Mouse (Mus musculus): ENCODE data around the gene Pdzd2.

Pdzd2 gene

DNA sequence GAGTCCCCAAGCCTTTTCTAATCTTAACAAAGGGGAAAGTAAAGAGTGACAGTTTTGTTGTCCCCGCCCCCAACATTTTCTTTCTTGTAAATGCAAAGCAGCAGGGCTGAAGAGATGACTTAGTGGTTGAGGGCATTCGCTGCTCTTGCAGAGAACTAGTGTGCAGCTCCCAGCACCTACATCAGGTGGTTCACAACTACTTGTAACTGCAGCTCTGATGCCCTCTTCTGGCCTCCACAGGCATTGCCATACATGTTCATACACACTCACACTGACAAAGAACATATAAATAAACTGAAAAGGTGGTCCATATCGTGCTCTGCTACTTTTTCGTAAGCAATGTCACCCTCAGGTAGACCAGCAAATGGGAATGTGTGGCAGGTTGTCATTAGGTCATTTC, 116.2 kb downstream of the Pdzd2 start:
- DNase-seq (ENCODE audit: low spot score in 2 of 2) = no peak

DNA sequence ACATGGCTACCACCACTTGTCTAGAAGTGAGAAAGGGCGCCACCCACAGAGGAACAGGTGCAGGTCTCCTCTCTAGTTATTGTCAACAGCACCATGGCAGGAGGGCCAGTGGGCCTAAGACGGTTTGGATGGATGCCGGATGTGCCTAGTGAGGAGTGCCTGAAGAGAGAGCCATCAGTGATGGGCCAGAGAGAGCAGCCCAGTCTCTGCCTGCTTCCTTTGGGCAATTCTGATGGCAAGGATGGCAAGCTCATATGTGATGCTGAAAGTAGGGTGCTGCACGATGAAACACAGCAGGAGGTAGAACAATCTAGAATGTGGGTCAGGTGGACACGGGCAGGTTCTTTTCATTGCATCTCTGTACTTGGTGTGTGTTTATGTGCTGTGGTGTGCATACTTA, 117.0 kb downstream of the Pdzd2 start:
- DNase-seq (ENCODE audit: low spot score in 2 of 2) = no peak

DNA sequence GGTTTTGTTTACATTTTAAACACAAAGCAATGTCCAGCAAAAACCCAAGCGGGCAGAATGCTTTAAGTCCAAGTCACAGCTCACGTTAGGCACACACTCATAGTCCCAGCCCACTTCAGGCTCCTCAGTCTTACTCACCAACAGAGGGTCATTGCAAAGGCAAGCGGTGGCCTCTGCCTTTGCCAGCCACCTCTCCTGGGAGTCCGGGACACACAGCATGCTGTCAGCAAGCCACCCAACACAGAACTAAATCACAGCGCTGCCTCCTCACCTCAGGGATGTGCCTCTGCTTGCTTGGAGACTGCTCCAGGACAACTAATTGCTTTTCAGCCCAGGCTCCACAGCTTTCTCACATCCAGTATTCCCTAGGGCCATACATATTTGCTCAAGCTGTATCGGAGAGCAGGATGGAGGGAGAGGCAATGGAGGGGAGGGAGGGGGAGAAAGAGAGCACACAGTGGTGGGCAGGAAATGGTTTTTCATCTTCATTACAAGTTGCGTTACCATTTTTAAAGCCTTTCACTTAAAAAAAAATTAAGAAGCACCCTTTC, 117.6 kb downstream of the Pdzd2 start:
- DNase-seq (ENCODE audit: low spot score in 2 of 2) = no peak

DNA sequence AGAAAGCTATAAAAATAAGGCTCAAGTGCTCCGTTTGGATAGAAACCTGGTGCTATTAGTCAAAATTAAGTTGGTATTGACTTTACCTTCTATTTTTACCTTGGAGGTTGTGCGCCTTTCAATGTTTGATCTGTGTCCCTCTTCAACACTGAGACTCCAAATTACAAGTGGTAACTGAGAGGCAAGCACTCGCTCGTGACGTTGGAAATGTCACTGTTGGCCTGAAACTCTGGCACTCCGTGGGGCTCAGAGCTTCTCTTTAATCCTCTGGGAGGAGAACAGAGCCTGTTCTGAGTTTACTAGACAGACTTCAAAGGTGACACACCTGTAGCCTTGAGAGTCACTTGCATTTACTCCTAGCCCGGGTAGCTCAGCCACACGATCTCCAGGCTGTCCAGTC, 120.5 kb downstream of the Pdzd2 start:
- DNase-seq (ENCODE audit: low spot score in 2 of 2) = no peak

DNA sequence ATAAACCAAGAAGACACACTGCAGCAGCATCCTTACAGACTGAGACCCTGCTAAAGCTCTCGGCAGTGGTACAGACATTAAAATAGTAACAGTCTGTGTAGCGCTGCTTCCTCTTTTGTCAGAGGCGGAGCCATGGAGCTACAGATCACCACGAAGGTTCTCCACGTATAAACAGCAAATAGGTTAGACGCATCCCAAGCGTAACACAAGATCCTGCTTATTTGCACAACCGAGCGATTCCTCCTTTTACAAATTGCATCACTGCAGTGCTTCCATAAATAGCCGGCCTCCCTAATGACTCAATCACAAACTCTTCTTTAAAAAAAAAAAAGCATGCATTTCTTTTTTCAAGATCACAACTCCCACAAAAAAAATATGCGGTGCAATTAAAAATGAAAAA, 122.1 kb downstream of the Pdzd2 start:
- peak; percentile 43 to 44 for DNase-seq (ENCODE audit: low spot score in 2 of 2)

DNA sequence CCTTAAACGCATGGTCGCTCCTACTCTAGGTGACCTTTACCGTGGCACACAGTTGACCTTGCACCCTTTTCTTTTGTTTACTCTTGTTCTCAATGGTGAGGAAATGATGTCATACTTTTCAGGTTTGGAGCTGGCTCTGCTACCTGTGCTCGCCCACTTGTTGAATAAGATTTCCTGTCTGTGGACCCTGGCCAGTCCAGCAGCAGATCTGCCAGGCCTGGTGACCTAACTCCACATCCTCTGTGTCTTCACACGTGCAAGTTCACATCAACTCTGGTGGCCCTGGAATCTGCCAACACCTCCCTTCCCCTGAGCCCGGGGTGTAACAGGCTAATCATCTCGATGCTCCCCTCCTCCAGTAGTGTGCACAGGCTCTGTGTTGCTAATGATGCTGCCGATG, 122.5 kb downstream of the Pdzd2 start:
- DNase-seq (ENCODE audit: low spot score in 2 of 2) = no peak

DNA sequence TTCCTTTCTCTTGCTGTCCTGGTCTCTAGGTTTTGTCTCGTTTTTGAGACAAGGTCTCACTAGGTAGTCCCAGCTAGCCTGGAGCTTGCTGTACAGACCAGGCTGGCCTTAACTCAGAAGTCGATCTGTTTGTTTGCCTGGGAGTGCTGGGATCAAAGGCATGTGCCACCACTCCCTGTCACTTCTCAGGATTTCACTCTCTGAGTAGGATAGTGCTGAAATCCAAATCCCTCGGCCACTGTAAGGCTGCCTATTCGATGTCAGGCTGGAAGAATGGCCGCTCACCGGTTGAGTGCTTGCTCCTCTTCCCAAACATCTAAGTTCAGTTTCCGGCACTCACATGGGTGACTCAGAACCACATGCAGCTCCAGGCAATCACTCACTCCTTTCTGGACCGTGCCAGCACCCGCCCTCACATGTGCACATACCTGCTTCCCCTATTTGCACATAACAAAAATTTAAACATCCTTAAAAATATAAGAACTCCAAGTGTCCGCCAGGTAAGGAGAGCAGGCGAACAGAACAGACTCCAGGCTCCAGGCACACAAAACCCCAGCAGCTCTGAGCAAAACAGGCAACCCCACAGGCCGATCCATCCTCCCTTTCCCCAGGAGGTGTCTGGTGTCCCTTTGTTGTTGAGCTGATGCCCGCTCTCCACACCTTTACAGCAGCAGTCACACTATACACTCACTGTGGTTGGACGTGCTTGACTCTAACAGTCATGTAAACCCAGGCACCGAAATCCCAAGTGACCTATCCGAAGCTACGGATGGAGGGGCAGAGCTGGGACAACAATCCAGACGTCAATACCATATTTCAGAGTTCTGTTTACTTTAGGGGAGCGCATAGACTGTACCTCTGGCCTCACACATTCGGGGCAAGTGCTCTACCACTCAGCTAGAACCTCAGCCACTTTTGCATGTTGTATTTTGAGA, 124.5 kb downstream of the Pdzd2 start:
- DNase-seq (ENCODE audit: low spot score in 2 of 2) = no peak

DNA sequence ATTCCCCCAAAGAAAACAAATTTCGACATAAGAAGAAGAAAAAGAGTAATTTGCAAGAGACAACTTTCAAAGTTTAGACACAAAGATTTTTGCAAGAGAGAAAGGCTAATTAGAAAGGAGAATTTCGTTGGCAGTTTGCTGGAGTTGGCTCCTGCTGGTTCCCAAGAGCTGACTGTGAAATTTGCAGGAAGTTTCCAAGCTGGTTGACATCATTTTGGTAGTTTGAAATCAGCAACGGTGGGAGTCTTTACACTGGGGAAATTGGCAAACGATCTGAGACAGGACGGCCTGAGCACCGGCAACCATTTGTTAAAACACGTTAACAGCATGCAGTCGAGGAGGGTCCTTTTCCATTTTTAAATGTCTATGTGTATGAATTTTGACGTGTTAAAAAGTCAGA, 125.7 kb downstream of the Pdzd2 start:
- DNase-seq (ENCODE audit: low spot score in 2 of 2) = peak; percentile 18 to 27

DNA sequence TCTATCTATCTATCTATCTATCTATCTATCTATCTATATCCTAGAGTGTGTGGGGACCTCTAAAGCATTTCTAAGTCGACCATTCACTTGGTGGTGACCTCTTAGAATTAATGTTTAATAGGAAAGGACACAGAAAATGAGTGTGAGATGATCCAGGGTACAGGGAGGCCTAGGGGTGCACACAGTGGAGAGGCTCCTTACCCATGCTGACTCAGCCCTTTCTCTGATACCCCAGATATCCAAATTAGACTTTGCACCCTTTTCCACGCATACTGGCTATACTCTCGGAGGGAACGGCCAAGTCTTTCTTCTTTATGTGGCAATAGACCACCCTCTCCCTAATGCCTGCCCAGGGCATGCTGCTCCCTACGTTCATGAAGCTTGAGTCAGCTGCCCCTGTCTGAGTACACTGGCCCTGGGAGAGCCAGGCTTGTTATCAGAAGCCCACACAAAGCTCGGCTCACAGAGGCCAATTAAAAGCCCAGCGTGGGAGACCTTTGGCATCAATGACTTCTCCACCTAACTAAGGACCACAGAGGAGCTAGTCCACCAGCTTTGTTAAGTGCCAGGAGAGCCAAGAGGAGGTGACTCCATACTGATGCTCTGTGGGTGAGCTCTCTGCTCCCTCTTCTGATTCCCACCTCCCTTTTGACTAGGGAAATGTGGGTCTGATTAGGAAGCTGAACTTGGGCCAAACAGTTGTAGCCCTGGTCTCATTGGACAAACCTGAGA, 126.6 kb downstream of the Pdzd2 start:
- no peak for DNase-seq (ENCODE audit: low spot score in 2 of 2)

DNA sequence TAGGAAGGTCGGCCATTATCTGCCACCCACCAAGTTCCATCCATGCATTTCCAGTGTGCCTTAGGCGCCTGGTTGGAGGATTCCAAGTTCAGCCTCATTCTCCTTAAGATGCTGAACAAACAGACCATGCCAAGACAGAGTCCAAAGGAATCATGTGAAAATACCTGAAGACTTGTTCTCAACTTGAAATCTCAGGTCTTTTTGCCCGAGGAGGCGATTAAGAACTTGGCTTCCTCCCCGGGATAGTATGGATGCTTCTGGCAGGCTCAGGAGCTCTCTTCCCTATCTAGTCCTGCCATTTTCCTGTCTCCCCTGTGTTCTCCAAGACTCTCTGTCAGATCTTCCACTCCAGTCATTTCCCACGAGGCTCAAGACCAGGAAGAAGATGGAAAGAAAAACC, 131.6 kb downstream of the Pdzd2 start:
- no peak for DNase-seq (ENCODE audit: low spot score in 2 of 2)

DNA sequence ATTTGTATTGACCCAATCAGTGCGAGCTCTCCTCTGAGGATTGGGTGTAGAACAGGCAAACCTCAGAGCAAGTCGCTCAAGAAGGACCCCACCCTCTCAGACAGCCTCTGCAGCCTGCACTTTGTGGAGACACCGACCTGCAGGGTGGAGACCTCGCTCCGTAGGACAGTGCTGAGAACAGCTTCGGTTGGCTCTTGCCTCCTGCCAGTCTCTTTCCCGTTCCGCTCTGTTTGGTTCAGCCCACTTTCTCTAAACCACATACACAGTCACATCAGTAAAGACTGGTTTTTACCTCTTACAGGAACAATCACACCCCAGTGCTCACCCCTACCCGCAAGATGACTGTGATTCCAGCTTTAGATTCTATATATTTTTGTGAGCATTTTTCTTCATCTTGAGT, 133.4 kb downstream of the Pdzd2 start:
- DNase-seq (ENCODE audit: low spot score in 2 of 2) = no peak

DNA sequence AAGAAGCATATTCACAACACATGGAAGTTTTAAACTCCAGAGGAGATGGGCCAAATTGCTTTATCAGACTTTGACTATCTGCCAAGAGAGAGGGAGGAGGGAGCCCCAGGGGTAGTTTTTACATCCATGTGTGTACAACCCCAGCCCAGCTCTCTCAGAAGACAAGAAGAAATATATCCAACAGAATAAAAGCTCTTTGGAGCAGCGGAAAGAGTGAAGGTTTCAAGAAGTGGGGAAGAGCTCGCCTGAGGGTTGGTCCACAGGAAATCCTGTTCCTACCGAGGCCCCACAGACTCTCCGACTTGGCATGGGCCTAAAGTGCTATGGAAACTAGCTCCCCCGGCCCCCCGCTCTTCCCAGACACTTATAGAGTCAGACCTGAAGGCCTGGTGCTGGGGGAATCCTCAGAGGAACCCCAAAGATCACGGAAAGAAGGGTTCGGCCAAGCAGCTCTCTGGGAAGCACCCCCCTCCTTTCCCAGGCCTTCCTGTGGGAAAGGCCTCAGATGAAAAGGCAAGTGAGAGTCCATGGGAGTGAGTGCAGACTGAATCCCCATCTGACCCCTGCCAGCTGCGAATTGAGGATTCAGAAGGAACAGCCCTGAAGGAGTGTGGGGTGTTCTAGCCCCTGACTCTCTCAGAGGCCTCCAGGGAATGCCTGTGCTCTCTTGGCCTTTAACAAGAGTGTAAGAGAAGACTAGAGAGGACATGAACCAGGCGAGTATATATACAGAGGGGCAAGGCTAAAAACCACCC, 134.3 kb downstream of the Pdzd2 start:
- no peak for DNase-seq (ENCODE audit: low spot score in 2 of 2)

DNA sequence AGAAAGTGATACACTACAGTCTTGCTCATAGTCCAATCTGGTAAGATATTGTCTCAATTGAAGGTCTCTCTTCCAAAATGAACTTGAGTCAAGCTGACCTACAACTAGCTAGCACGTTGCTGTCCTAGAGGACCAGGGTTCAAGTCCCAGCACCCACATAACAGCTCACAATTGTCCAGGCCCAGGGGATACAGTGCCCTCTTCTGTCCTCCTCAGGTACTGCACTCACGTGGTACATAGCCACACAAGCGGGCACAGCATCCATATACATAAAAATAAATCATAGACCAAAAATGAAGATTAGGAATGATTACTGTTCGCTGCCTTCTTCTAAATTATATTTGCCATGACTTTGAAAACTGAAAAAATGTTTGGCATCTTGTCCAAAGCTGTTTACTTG, 136.1 kb downstream of the Pdzd2 start:
- no peak for DNase-seq (ENCODE audit: low spot score in 2 of 2)

DNA sequence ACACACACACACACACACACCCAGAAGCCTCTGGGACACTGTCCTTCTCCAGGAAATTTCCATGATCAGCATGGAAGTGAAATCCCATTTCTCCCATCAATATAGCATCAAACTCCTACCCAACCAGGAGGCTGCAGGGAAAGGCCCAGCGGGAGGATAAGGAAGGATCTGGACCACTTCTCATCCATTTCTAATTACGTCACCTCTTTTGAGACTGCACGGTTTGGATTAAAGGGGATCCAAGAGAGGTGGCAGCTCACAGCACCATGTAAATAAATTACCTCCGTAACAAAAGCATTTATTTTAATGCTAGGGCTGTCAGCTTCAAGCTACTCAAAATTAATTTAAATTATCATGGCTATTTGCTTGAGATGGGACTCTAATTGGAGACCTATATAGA, 146.6 kb downstream of the Pdzd2 start:
- DNase-seq (ENCODE audit: low spot score in 2 of 2) = no peak

DNA sequence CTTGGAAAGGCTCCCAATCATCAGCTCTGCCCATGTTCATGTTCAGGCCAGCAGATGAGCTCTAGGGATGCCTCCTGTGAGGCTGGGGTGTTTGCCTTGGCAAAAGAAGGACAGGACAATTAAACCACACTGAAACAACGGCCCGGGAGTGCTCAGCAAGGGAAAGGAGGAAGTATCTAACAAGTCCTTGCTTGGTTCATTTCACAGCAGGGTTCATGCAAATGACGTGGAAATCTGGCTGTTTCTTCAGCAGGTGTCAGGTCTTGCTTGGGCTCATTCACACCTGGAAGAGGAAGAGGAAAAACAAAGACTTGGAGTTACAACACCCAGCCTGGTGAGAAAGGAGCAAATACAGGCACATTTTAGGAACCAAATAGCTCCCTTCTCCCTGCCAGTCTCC, 147.1 kb downstream of the Pdzd2 start:
- no peak for DNase-seq (ENCODE audit: low spot score in 2 of 2)

DNA sequence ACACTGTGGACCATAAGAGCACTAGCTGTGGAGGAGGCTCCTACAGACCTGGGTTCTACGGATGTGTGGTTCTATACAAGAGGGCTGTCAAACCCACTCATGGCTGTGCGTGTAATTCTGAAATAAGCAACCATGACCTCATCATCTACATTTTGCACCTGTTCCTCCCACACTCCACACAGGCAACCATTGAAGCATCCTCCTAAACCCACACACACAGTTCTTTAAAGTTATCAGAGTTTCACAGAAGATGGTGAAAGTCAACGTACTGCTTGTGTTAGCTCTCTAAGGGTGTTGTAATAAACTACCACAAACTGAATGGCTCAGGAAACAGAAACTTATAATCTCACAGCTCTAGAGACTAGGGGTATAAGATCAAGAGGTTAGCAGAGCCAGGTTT, 151.1 kb downstream of the Pdzd2 start:
- DNase-seq (ENCODE audit: low spot score in 2 of 2) = peak in 1 of 2 experiments; percentile 20

DNA sequence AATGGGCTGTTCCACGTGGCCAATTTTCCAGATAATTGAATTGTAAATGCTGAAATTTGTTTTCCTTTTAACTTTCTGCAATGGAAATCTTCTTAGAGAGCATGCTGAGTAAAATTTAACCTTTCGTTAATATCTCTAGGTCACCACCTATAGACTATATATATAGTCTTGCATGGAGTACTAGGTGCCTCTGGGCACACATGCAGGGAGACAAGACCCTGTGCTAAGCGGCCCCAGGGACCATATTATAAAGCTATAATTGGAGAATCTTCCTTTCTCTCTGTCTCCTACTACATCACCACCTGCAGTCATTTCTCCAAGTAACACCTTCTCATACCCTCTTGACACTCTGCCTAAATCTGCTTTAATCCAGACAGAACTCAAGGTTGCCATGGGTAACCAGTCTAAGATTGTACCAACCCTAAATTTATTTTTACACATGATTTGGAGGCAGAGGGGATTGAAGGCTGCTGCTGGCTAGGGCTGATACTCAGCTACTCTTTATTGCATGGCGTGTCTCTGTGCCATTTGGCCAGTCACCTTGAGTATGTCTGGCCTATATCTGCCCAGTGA, 152.8 kb downstream of the Pdzd2 start:
- no peak for DNase-seq (ENCODE audit: low spot score in 2 of 2)

DNA sequence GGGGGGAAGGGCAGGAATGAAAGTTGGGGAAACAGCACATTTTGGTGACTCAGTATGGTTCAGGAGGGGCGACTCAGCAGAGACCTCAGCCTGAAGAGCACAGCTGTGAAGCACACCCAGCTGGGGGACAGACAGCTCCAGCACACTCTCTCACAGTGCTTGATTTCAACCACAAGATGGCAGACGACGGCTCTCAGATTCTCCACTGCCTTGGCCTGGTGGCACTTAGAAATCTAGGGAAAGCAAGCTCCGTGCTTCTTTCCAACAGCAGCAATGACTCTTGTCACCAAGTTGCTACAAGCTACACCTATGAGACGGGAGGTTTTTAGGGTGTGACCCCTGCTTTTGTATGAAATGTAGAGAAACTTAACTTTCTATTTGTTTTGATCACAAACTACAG, 153.6 kb downstream of the Pdzd2 start:
- peak; percentile 77 to 79 for DNase-seq (ENCODE audit: low spot score in 2 of 2)

DNA sequence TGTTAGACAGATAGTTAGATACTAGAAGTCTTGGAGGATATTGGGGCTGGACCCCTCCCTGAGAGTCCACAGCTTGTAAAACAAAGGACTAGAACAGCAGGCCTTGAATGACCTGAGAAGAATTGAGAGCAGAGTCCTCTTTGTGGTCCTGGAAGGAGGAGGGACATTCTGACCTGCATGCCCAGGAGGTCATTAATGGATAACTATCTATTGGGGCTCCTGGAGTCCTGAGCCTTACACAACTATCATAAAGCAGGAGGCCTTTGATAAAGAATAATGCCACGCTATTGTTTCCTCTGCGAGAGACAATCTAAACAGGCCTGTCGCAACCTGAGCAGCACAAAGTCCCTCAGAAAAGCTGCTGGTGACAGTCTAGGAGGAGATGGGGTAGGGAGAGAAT, 156.7 kb downstream of the Pdzd2 start:
- no peak for DNase-seq (ENCODE audit: low spot score in 2 of 2)

DNA sequence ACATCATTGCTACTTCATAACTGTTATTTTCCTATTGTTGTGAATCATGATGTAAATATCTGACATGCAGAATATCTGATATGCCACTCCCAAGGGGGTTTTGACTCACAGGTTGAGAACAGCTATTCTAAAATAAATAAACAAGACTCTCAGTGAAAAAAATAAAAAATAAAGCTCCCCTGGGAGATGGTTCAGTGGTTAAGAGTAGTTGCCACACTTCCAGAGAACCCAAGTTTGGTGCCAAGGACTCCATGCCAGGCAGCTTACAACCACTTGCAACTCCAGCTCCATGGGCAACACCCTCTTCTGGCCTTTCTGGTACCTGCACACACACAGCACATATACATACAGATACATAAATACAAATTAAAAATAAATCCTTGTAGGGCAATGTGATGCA, 157.3 kb downstream of the Pdzd2 start:
- DNase-seq (ENCODE audit: low spot score in 2 of 2) = no peak

DNA sequence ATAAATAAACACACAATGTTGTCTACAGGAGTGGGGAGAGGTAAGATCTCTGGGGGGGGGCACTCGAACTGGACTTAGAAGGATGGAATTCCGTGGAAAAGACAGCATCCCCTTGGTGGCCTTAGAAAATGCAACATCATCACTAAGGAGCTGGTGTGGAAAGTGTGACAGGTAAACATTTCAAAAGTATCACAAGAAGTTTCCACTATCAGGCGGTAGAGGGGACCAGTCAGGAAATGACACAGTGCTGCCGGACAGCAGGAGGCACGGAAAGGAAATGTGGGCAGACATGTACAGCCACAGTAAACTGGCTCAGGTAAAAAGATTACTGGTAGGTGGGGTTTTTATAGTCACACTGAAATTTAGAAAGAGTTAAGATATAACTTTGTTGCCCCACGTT, 160.5 kb downstream of the Pdzd2 start:
- DNase-seq (ENCODE audit: low spot score in 2 of 2) = no peak

DNA sequence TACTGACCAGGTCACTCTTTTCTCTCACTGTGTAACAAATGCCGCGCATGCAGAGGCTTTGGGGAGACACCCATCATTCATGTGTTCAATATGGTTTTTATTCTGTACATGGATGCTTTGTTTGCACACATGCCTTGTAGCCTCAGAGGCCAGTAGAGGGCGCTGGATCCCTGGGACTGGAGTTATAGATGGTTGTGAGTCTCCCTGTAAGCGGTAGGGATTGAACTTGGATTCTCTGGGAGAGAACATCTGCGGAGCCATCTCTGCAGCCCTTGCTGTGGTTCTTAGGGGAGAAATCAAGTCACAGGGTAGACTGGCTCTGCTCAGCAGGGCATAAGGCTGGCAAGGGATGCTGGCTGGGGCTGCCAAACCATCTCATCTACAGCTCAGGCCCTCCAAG, 161.4 kb downstream of the Pdzd2 start:
- peak; percentile 77 for DNase-seq (ENCODE audit: low spot score in 2 of 2)
